Mouse (Mus musculus) lung, postnatal 0 days (tissue): ENCODE results near the gene Nacc1. TPM values are rescaled to one million over a fixed set of nuclear protein-coding genes. Genes with fewer than 3 reads are reported as not detected.
A peak's percentile ranks its signal among the peaks of the same experiment; 100 is the strongest.
"Not testable (repeated sequence)": the region's sequence is repeated elsewhere in the genome, so short reads cannot be mapped to it uniquely, and the experiment has no call there.

Source experiments
- ATAC-seq: fragments of 200-750 bp; cut with Nextera tagmentation; 2 replicates; pipeline ENCODE4 v1.8.0; 2017; ENCODE audit warnings: moderate library complexity
- DNase-seq: peaks from one replicate; pipeline ENCODE4 v3.0.0-alpha.2; 2016; ENCODE audit warnings: low spot score
- H3K27ac ChIP-seq: fragments of 300-500 bp; sonication (generic); 2 replicates; pipeline ENCODE4 v1.5.1; 2014; ENCODE audit warnings: antibody characterized with exemption, mild to moderate bottlenecking, low read length, mixed read lengths
- H3K27me3 ChIP-seq: fragments of 300-500 bp; sonication (generic); replicated peaks from 2 replicates; pipeline ENCODE4 v1.6.1; 2014; ENCODE audit warnings: low read length, mixed read lengths; ENCODE audit not compliant: insufficient read depth
- H3K36me3 ChIP-seq: fragments of 300-500 bp; sonication (generic); 2 replicates; pipeline ENCODE4 v1.6.1; 2014; ENCODE audit warnings: low read length, mixed read lengths; ENCODE audit not compliant: insufficient read depth
- H3K4me1 ChIP-seq: fragments of 300-500 bp; sonication (generic); 2 replicates; pipeline ENCODE4 v1.6.1; 2014; ENCODE audit warnings: antibody characterized with exemption, low read depth, low read length, mixed read lengths; ENCODE audit not compliant: insufficient read depth
- H3K4me2 ChIP-seq: fragments of 300-500 bp; sonication (generic); replicated peaks from 2 replicates; pipeline ENCODE4 v1.6.1; 2014; ENCODE audit warnings: low read depth, mild to moderate bottlenecking, low read length, moderate library complexity, mixed read lengths
- H3K4me3 ChIP-seq: fragments of 300-500 bp; sonication (generic); 2 replicates; pipeline ENCODE4 v1.5.1; 2014; ENCODE audit warnings: low read depth, low read length
- H3K9ac ChIP-seq: fragments of 300-500 bp; sonication (generic); replicated peaks from 2 replicates; pipeline ENCODE4 v1.6.1; 2014; ENCODE audit warnings: low read depth, mild to moderate bottlenecking
- H3K9me3 ChIP-seq: fragments of 300-500 bp; sonication (generic); 2 replicates; pipeline ENCODE4 v1.6.1; 2016; ENCODE audit warnings: low read length, mixed read lengths
- CTCF ChIP-seq: IDR thresholded peaks from 2 replicates; pipeline ENCODE4 v1.5.1; 2016; ENCODE audit warnings: antibody characterized with exemption, mild to moderate bottlenecking
- EP300 ChIP-seq: IDR thresholded peaks from 2 replicates; pipeline ENCODE4 v1.6.1; 2016; ENCODE audit warnings: antibody characterized with exemption, mild to moderate bottlenecking, control low read depth
- WGBS: fragments of 180-500 bp; shearing (Covaris S2); extraction: QIAGEN DNeasy Blood & Tissue Kit; methylation state at CpG from one replicate; pipeline ENCODE4 v1.1.7; 2014; 5-methylcytosine and 5-hydroxymethylcytosine counted together
- polyA plus RNA-seq: library from polyadenylated mRNA; unstranded; fragments of >200 nt; fragmentation: Nextera tagmentation; extraction: Ambion mirVana; gene quantifications from 2 replicates; pipeline ENCODE4 v1.2.1, GENCODE M21; 2015

The Nacc1 gene
- polyA plus RNA-seq, 1 experiment from 2014 or later, result 7.4 TPM

DNA sequence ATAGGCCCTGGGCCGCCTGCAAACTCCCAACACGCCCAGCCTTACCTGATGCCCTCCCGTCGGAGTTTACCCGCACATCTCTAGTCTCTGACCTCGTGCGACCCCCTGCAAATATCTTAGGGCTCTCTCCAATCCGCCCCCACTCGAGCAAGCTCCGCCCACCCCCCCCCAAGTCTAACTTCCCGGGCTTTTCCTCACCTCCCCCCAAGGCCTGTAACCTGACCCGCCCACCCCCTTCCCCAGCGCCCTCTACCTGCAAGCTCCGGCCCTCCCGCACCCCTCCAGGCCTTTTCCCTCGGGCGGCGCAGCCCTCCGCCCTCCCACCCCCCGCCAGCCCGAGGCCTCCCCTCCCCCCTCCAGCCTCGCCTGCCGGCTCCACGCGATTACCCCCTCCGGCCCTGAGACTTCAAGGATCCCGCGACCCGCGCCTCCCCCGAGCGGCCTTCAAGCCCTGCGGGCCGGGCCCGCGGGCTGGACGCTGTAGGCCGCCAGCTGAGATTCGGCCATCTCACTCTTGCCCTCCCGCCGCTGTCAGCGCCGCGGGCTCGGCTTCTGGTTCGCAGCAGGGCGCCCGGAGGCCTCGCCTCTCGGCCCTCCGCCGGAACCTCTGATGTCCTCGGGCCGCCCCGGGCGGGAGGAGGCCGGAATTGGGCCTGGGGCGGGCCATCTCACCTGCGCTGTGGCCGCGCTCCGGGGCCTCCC lies 508 bp downstream of the Nacc1 start:
- TF ChIP-seq CTCF (peak; percentile 30), EP300 (no peak)
- H3K4me3 ChIP-seq, result peak overlapping the region; percentile 98
- H3K9ac ChIP-seq, result peak overlapping the region; percentile 86
- 0% methylated on average over 44 of the region's 62 CpGs for WGBS
- ATAC-seq (peak; percentile 41), DNase-seq (peak; percentile 76)
- no peaks in the 10 kb centered on the region for H3K36me3 ChIP-seq
- peak overlapping the region; percentile 86 for H3K27ac ChIP-seq
- H3K9me3 ChIP-seq, result no peaks in the 10 kb centered on the region
- peak overlapping the region; percentile 79 for H3K4me2 ChIP-seq
- no peaks in the 10 kb centered on the region for H3K27me3 ChIP-seq
- peaks cover 14% of the 10 kb centered on the region; the same call in 1 of the 2 replicates for H3K4me1 ChIP-seq

DNA sequence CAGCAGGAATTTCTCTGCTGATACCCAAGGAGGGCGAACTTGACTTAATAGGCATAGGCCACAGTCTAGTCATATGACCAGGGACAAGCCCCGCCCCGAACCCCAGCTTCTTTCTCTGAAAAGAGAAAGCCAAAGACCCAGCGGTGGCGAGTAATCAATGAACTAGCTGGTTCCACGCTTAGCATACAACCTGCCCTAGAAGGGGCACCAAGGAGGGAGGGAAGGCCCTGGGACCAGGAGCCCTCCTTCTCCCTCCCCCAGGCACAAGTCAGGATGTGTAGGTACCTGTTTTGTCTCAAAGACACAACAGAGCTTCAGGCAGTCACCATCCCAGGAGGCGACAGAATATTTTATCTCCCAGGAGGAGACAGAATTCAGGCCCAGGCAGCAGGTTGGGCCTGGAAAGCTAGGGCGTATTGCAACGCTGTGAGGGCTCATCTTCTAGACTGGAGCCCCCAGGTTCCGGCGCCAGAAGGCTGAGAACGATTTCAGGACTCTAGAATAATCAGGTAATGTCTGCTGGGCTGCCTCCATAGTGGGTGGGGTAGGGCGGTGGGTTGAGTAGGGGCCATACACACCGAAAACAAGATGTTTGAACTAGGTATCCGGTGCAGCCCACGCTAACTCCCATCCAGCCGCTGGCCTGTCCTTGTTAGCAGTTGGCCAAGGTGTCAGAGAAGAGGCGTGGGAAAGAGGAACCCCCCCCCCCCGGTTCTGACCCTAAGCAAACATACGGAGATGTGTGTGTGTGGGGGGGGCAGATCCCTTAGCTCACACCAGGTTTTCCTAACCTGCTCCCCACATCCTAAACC lies 1.3 kb downstream of the Nacc1 start, which contains the start of gene Trmt1:
TSS of gene Trmt1 (plus strand) at position 117 of the 812 bp plus-strand sequence.
- Histone ChIP-seq H3K27ac (peak within 1 kb of the TSS; percentile 86), H3K9me3 (no peaks in the 10 kb centered on the region), H3K4me1 (peaks cover 14% of the 10 kb centered on the region; the same call in 1 of the 2 replicates), H3K27me3 (no peaks in the 10 kb centered on the region), H3K9ac (peak within 1 kb of the TSS; percentile 86), H3K36me3 (no peaks in the 10 kb centered on the region), H3K4me3 (peak within 1 kb of the TSS; percentile 98), H3K4me2 (peak within 1 kb of the TSS; percentile 79)
- DNase-seq (peak; percentile 56), ATAC-seq (peak; percentile 7; the same call in 1 of the 2 replicates)
- no peak for TF ChIP-seq EP300
- TF ChIP-seq CTCF, result no peak
- 10% methylated on average over 20 of the region's 20 CpGs for whole genome bisulfite sequencing

GRCm38 (mm10) chr8:84684537-84684936 lies 3.1 kb downstream of the Nacc1 start:
- TF ChIP-seq EP300, result no peak
- TF ChIP-seq CTCF, result no peak
- no peaks in the 10 kb centered on the region for H3K9me3 ChIP-seq
- H3K27ac ChIP-seq, result no peak overlapping the region
- H3K27me3 ChIP-seq, result no peaks in the 10 kb centered on the region
- H3K4me2 ChIP-seq, result no peak overlapping the region
- ATAC-seq (no peak), DNase-seq (no peak)
- H3K36me3 ChIP-seq, result no peaks in the 10 kb centered on the region
- H3K4me3 ChIP-seq, result no peak overlapping the region
- H3K9ac ChIP-seq, result no peak overlapping the region
- H3K4me1 ChIP-seq, result peaks cover 14% of the 10 kb centered on the region; the same call in 1 of the 2 replicates
- 57% methylated on average over 3 of the region's 3 CpGs for WGBS

GRCm38 (mm10) chr8:84682257-84682656 lies 5.4 kb downstream of the Nacc1 start:
- H3K9me3 ChIP-seq, result no peaks in the 10 kb centered on the region
- ATAC-seq, result no peak
- H3K4me2 ChIP-seq, result no peak overlapping the region
- no peaks in the 10 kb centered on the region for H3K36me3 ChIP-seq
- no peaks in the 10 kb centered on the region for H3K27me3 ChIP-seq
- peaks cover 6% of the 10 kb centered on the region; the same call in 1 of the 2 replicates for H3K4me1 ChIP-seq
- no peak overlapping the region for H3K4me3 ChIP-seq
- 76% methylated on average over 2 of the region's 2 CpGs for whole genome bisulfite sequencing
- no peak for DNase-seq
- no peak overlapping the region for H3K27ac ChIP-seq
- TF ChIP-seq EP300 (no peak), CTCF (no peak)
- no peak overlapping the region for H3K9ac ChIP-seq

DNA sequence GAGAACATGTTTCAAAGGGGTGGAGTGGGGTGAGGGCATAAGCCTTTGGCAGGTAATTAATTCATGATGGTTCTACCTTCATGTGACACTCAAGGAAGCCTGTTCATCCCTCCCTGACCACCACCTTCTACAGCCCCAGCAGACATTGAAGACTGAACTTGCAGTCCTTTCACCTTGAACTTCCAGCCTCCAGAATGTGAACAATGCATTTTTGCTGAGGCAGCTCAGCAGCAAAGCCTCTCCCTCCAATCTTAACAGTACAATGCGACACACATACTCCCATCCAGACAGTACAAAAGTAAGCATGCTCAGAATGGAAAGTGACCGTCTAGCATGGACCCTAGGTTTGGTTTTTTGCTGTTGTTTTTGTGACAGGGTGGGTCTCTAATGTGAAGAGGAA lies 6.2 kb downstream of the Nacc1 start:
- Histone ChIP-seq H3K27me3 (no peaks in the 10 kb centered on the region), H3K9me3 (no peaks in the 10 kb centered on the region), H3K4me2 (no peak overlapping the region), H3K4me3 (no peak overlapping the region), H3K36me3 (no peaks in the 10 kb centered on the region), H3K27ac (no peak overlapping the region), H3K9ac (no peak overlapping the region), H3K4me1 (peaks cover 6% of the 10 kb centered on the region; the same call in 1 of the 2 replicates)
- no peak for ATAC-seq
- no peak for TF ChIP-seq CTCF
- no peak for TF ChIP-seq EP300
- WGBS, result 76% methylated on average over 2 of the region's 2 CpGs
- DNase-seq, result no peak

DNA sequence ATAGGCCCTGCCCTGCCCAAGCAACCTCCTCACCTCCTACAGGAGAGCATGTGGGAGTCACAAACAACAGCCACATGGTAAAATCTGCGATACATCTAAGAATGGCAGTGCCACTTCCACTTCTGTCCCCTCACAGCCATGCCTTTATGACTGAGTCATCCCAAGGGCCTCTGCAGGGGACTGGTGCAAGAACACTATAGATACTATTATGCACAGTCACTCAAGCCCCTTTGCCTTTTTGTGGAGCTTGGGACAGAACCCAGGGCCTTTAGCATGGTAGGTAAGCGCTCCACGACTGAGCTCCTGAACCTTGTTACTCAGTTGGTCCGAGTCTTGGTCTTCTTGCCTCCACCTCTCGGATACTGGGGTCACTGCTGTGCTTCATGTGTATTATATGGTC lies 10.4 kb downstream of the Nacc1 start:
- TF ChIP-seq CTCF, result no peak
- TF ChIP-seq EP300, result no peak
- 92% methylated on average over 5 of the region's 5 CpGs for WGBS
- Histone ChIP-seq H3K27me3 (no peaks in the 10 kb centered on the region), H3K9ac (no peak overlapping the region), H3K27ac (no peak overlapping the region), H3K9me3 (no peaks in the 10 kb centered on the region), H3K4me1 (no peaks in the 10 kb centered on the region), H3K4me2 (no peak overlapping the region), H3K4me3 (no peak overlapping the region), H3K36me3 (peaks cover 23% of the 10 kb centered on the region; the same call in 1 of the 2 replicates)
- DNase-seq (no peak), ATAC-seq (no peak)

DNA sequence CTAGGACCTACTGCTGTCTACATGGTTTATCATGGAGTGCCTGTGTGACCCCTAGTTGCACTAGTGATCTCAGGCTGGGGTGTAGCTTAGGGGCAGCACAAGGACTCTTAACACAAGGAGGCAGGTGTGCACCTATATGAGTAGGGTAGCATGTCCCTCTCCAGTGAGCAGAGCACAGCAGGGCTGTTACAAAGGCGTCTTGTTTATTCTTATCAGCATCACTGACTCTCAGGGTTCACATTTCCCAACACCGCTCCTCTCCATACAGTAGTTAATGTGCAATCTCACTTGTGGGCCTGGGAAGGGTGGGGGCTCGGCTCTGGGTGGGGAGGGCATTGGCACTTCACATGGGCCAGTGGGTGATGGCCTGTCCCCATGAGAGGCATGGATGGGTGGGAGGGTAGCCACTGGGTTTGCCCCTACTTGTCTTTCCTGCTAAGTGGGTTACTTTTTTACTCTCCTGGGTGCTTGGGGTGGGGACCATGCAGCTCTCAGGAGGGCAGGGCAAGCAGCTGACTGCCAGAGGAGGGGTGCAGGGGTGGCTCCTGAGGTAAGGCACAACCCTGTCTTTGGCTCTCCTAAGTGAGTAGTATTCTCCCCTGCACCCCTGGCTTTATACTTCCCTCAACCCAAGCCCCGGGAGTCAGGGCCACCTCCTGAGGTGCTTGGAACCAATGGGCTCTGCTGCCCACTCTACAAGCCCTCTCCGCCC lies 17.2 kb downstream of the Nacc1 start:
- not testable (repeated sequence) for H3K4me3 ChIP-seq, H3K27me3 ChIP-seq, H3K9me3 ChIP-seq, H3K4me1 ChIP-seq, H3K4me2 ChIP-seq, H3K9ac ChIP-seq
- Histone ChIP-seq H3K27ac (peak overlapping the region; percentile 40), H3K36me3 (peaks cover 19% of the 10 kb centered on the region; the same call in 1 of the 2 replicates)
- ATAC-seq, result peak; percentile 80
- 69% methylated on average over 5 of the region's 5 CpGs for WGBS
- DNase-seq, result peak; percentile 37
